Mouse (Mus musculus) kidney, postnatal 4 days (tissue): ENCODE results near the gene As3mt.
"Not testable (repeated sequence)": the region's sequence is repeated elsewhere in the genome, so short reads cannot be mapped to it uniquely, and the experiment has no call there.

Source experiments
- DNase-seq, 2 experiments: peaks; one replicate each; pipeline ENCODE4 v3.0.0; 2021; ENCODE audit warnings: mixed read lengths in 2 of 2

The As3mt gene

GRCm38 (mm10) chr19:46701156-46701555, 6.1 kb upstream of the As3mt start:
- DNase-seq: no peak

GRCm38 (mm10) chr19:46705779-46706495, 1.3 kb upstream of the As3mt start:
- DNase-seq: no peak

- no peak for DNase-seq
These were observed 540 bp upstream of the As3mt start for GRCm38 (mm10) chr19:46706540-46707295.

GRCm38 (mm10) chr19:46710614-46711013, 3.4 kb downstream of the As3mt start:
- no peak for DNase-seq

- DNase-seq: no peak
These were observed 7.0 kb downstream of the As3mt start for GRCm38 (mm10) chr19:46714234-46714633.

GRCm38 (mm10) chr19:46715016-46715415, 7.8 kb downstream of the As3mt start:
- no peak for DNase-seq

GRCm38 (mm10) chr19:46718150-46718549, 10.9 kb downstream of the As3mt start:
- DNase-seq: no peak

GRCm38 (mm10) chr19:46724411-46724810, 17.2 kb downstream of the As3mt start:
- no peak for DNase-seq

GRCm38 (mm10) chr19:46726142-46726541, 18.9 kb downstream of the As3mt start:
- no peak for DNase-seq

GRCm38 (mm10) chr19:46727140-46727736, 20.0 kb downstream of the As3mt start:
- peak; percentile 41 to 60 for DNase-seq

GRCm38 (mm10) chr19:46727945-46728540, 20.8 kb downstream of the As3mt start:
- no peak for DNase-seq

- DNase-seq: no peak
These were observed 21.7 kb downstream of the As3mt start for GRCm38 (mm10) chr19:46728909-46729308.

GRCm38 (mm10) chr19:46731351-46731750, 24.1 kb downstream of the As3mt start:
- DNase-seq: no peak

- DNase-seq: not testable (repeated sequence)
These were observed 25.4 kb downstream of the As3mt start for GRCm38 (mm10) chr19:46732673-46733072.

- no peak for DNase-seq
These were observed 26.4 kb downstream of the As3mt start for GRCm38 (mm10) chr19:46733626-46734025.

- no peak for DNase-seq
These were observed 28.0 kb downstream of the As3mt start for GRCm38 (mm10) chr19:46735241-46735640.

GRCm38 (mm10) chr19:46737106-46737505, 29.8 kb downstream of the As3mt start:
- DNase-seq: no peak

GRCm38 (mm10) chr19:46740341-46741008, 33.2 kb downstream of the As3mt start:
- DNase-seq: peak; percentile 68 to 74

- DNase-seq: no peak
These were observed 34.3 kb downstream of the As3mt start for GRCm38 (mm10) chr19:46741574-46741973.

GRCm38 (mm10) chr19:46744681-46745080, 37.4 kb downstream of the As3mt start:
- no peak for DNase-seq

GRCm38 (mm10) chr19:46747799-46748198, 40.5 kb downstream of the As3mt start:
- no peak for DNase-seq

- DNase-seq: no peak
These were observed 45.0 kb downstream of the As3mt start for GRCm38 (mm10) chr19:46752235-46752634.

- DNase-seq: peak; percentile 74 to 80
These were observed 47.8 kb downstream of the As3mt start for GRCm38 (mm10) chr19:46755066-46755465.
